Mouse (Mus musculus): ENCODE data around the gene Il33.

GRCm38 (mm10) chr19:30000406-30001365 lies 75.8 kb downstream of the Il33 start:
- TF ChIP-seq CTCF (IDR thresholded peaks at IDR 0.05; ENCODE audit: borderline replicate concordance, insufficient read depth, low read length) (no peak), POLR2A (IDR thresholded peaks at IDR 0.05; ENCODE audit: low read depth, low read length) (no peak)

Measured in embryonic fibroblast, embryonic 13.5 days (primary cell).